Mouse (Mus musculus): ENCODE measurements around the gene Mttp.

DNA sequence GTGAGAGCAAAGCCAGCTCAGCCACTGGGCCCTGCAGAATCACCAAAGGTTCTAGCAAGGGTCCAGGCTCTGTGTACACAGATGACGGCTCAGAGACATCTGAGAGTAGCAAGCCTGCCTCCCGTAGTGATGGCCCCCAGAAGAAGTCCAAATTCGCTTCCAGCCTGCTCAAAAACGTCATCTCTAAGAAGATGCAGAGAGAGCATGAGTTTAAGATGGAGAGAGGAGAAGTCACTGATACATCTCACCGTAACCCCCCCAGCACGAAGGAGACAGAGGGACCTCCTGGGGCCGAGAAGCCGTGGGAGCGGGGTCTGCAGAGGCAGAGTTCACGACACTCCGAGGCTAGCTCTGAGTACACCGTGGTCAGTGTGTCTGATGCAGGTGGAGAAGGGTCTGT, 77.5 kb downstream of the Mttp start, which contains the start of gene Gm5105:
- TF ChIP-seq CTCF (IDR thresholded peaks at IDR 0.05; ENCODE audit: low read depth) (no peak), EP300 (IDR thresholded peaks at IDR 0.05; ENCODE audit: low read depth) (no peak)
